Mouse (Mus musculus) adrenal gland, adult 2 months (tissue): ENCODE data around the gene Gm39653. TPM values are rescaled to one million over a fixed set of nuclear protein-coding genes. Genes with fewer than 3 reads are reported as not detected.

Experiments
- polyA plus RNA-seq: library from polyadenylated mRNA; depleted of rRNA; stranded (reverse); fragments of >200 nt; gene quantifications from 2 replicates; pipeline ENCODE4 v1.2.3, GENCODE M21; 2012; rRNA removed
- total RNA-seq, 2 experiments: library from RNA; stranded (reverse); gene quantifications; 2 replicates each; pipeline ENCODE4 v1.2.3; 2021

Gm39653 gene
- total and polyA plus RNA-seq, 3 experiments = not detected

Other genes with a start within 250 kb of the Gm39653 start
- gene Adam23, start 170.1 kb upstream of the Gm39653 start, total RNA-seq = 10 to 100 TPM in 1 of 2 experiments, 1 to 10 TPM in 1; 9.2 to 17.1 TPM
- 4.1 and 8.5 TPM in 2 replicates for gene Adam23, start 170.1 kb upstream of the Gm39653 start, polyA plus RNA-seq
- gene Dytn, start 71.0 kb downstream of the Gm39653 start, total RNA-seq = not detected
- gene Dytn, start 71.0 kb downstream of the Gm39653 start, polyA plus RNA-seq = not detected in 2 replicates
- under 1 TPM in 1 of 2 experiments, not detected in 1; 0.17 TPM for gene Mdh1b, start 114.3 kb downstream of the Gm39653 start, total RNA-seq
- gene Mdh1b, start 114.3 kb downstream of the Gm39653 start, polyA plus RNA-seq = not detected in 2 replicates
- gene Fastkd2, start 114.6 kb downstream of the Gm39653 start, total RNA-seq = 10 to 100 TPM; 19.1 to 23.9 TPM
- 0.57 and 0.78 TPM in 2 replicates for gene Fastkd2, start 114.6 kb downstream of the Gm39653 start, polyA plus RNA-seq
- gene 4933402D24Rik, start 153.3 kb downstream of the Gm39653 start, total RNA-seq = not detected
- not detected in 2 replicates for gene 4933402D24Rik, start 153.3 kb downstream of the Gm39653 start, polyA plus RNA-seq